Mouse (Mus musculus) thymus, adult 2 months (tissue): Measurements from ENCODE around the gene Gm11444.

Source experiments
- CTCF ChIP-seq: fragments of 200-500 bp; IDR thresholded peaks from 2 replicates; pipeline ENCODE4 v1.5.1; 2012; ENCODE audit warnings: mild to moderate bottlenecking, control low read depth, low read length, moderate library complexity, borderline replicate concordance; ENCODE audit not compliant: control insufficient read depth, poor library complexity, insufficient read depth; ENCODE audit errors: extremely low read depth
- POLR2A ChIP-seq: fragments of 200-500 bp; IDR thresholded peaks from 2 replicates; pipeline ENCODE4 v1.6.1; 2012; ENCODE audit warnings: mild to moderate bottlenecking, low read length, control low read depth, moderate library complexity; ENCODE audit not compliant: control insufficient read depth, poor library complexity, insufficient read depth; ENCODE audit errors: extremely low read depth

DNA sequence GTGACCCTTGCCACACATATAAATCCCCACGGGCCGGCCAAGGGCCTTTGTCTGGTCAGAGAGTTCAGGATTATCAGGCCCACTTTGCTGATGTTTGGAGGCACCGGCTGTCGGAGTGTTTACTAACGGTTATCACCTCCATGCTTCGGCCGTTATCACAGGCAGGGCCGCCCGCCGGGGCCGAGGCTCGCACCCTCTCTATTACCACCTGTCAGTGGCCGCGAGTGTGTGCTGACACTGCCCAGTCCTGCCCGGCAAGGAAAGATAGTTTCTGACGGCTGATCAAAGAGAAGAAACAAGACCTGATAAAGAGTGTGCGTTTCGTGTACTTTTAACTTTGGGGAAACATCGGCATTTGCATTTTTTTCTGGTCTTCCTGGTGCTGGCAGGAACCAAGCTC, 50.3 kb downstream of the Gm11444 start:
- no peak for TF ChIP-seq POLR2A
- no peak for TF ChIP-seq CTCF
